Mouse (Mus musculus) left cerebral cortex, postnatal 14 days (tissue): ENCODE data around the gene Tcea3. TPM values are rescaled to one million over a fixed set of nuclear protein-coding genes. Genes with fewer than 3 reads are reported as not detected.
A peak's percentile ranks its signal among the peaks of the same experiment; 100 is the strongest.

Source experiments
- DNase-seq, 2 experiments: peaks; one replicate each; pipeline ENCODE4 v3.0.0; 2021 to 2022; ENCODE audit warnings: low spot score in 2 of 2, mixed read lengths in 1 of 2
- intact Hi-C: fragments of 180-260 bp; cut with DNase I; formaldehyde crosslinking; loops from one replicate; pipeline ENCODE4 v1.15.1; 2025
- total RNA-seq, 2 experiments: library from RNA; stranded (reverse); gene quantifications; 2 replicates each; pipeline ENCODE4 v1.2.3; 2021

Gene Tcea3
- total RNA-seq, 2 experiments from 2014 or later: 0.61 TPM; not detected in 1

- no peak for DNase-seq
- intact Hi-C loops: no loop called here
Measured at GRCm38 (mm10) chr4:136261912-136262311, 14.4 kb downstream of the Tcea3 start.

GRCm38 (mm10) chr4:136263555-136263954 is 16.0 kb downstream of the Tcea3 start:
- intact Hi-C loops: no loop called here

GRCm38 (mm10) chr4:136266716-136267343 is 19.3 kb downstream of the Tcea3 start:
- intact Hi-C loops: no loop called here
- no peak for DNase-seq

More at GRCm38 (mm10) chr4:136263555-136263954, 16.0 kb downstream of the Tcea3 start:
- DNase-seq: no peak

GRCm38 (mm10) chr4:136268912-136269311 is 21.4 kb downstream of the Tcea3 start:
- intact Hi-C loops: no loop called here
- no peak for DNase-seq

GRCm38 (mm10) chr4:136270648-136271047 is 23.1 kb downstream of the Tcea3 start:
- DNase-seq: no peak
- intact Hi-C loops: no loop called here

- intact Hi-C loops: no loop called here
Measured at GRCm38 (mm10) chr4:136281097-136281496, 33.6 kb downstream of the Tcea3 start.

GRCm38 (mm10) chr4:136281611-136282010 is 34.1 kb downstream of the Tcea3 start:
- intact Hi-C loops: no loop called here

More at GRCm38 (mm10) chr4:136281097-136281496, 33.6 kb downstream of the Tcea3 start:
- DNase-seq: no peak

GRCm38 (mm10) chr4:136282621-136283480 is 35.3 kb downstream of the Tcea3 start:
- intact Hi-C loops: no loop called here

More at GRCm38 (mm10) chr4:136281611-136282010, 34.1 kb downstream of the Tcea3 start:
- peak; percentile 64 to 75 for DNase-seq

GRCm38 (mm10) chr4:136283783-136284182 is 36.3 kb downstream of the Tcea3 start:
- DNase-seq: peak; percentile 22 to 53
- intact Hi-C loops: no loop called here

More at GRCm38 (mm10) chr4:136282621-136283480, 35.3 kb downstream of the Tcea3 start:
- DNase-seq: no peak

GRCm38 (mm10) chr4:136284455-136284854 is 36.9 kb downstream of the Tcea3 start, which contains the start of gene Zfp46:
Gene Zfp46 (plus strand): TSS chr4:136284683.
- intact Hi-C loops: no loop called here
- DNase-seq: peak; percentile 92 to 94

- intact Hi-C loops: no loop called here
- DNase-seq: peak; percentile 13 to 30
Measured at GRCm38 (mm10) chr4:136284891-136285290, 37.4 kb downstream of the Tcea3 start.

GRCm38 (mm10) chr4:136285348-136285810 is 37.9 kb downstream of the Tcea3 start:
- intact Hi-C loops: no loop called here
- DNase-seq: peak; percentile 93 to 97

- intact Hi-C loops: no loop called here
- peak; percentile 97 to 98 for DNase-seq
Measured at GRCm38 (mm10) chr4:136285811-136286371, 38.4 kb downstream of the Tcea3 start.

- intact Hi-C loops: no loop called here
- DNase-seq: no peak
Measured at GRCm38 (mm10) chr4:136289918-136290780, 42.6 kb downstream of the Tcea3 start.

GRCm38 (mm10) chr4:136290781-136291595 is 43.5 kb downstream of the Tcea3 start:
- intact Hi-C loops: no loop called here
- DNase-seq: no peak

GRCm38 (mm10) chr4:136291692-136292091 is 44.2 kb downstream of the Tcea3 start:
- intact Hi-C loops: no loop called here
- DNase-seq: no peak

GRCm38 (mm10) chr4:136295941-136296340 is 48.4 kb downstream of the Tcea3 start:
- intact Hi-C loops: no loop called here

GRCm38 (mm10) chr4:136302462-136302861 is 54.9 kb downstream of the Tcea3 start:
- intact Hi-C loops: no loop called here
- no peak for DNase-seq

More at GRCm38 (mm10) chr4:136295941-136296340, 48.4 kb downstream of the Tcea3 start:
- DNase-seq: no peak
